ENCODE assay signal across 8 mouse cellular contexts in genomic region chr11:97669829-97670228, GRCm38 (mm10). TPM values are rescaled to one million over a fixed set of nuclear protein-coding genes. Genes with fewer than 3 reads are reported as not detected.
DNase-seq lines count a peak whose midpoint lies in the region; ATAC-seq and TF ChIP-seq lines count a peak whose summit lies in the region.

No protein-coding gene starts in this region.

- H3K27ac ChIP-seq in midbrain, postnatal 0 days (ENCODE audit: low read depth, low read length): no peak overlapping the region
- H3K27ac ChIP-seq in midbrain, embryonic 16.5 days (ENCODE audit: low read length): no peak overlapping the region
- peak overlapping the region; percentile 89 for H3K27ac ChIP-seq in heart, embryonic 15.5 days
- H3K27ac ChIP-seq in limb, embryonic 13.5 days: no peak overlapping the region

- no peak overlapping the region for H3K9ac ChIP-seq in midbrain, postnatal 0 days (replicated peaks; ENCODE audit: low read length, poor library complexity, severe bottlenecking)
- H3K9ac ChIP-seq in midbrain, embryonic 16.5 days (ENCODE audit: low read depth, low read length): no peak overlapping the region
- peak overlapping the region; percentile 40; the same call in 1 of the 2 replicates for H3K9ac ChIP-seq in heart, embryonic 15.5 days
- H3K9ac ChIP-seq in limb, embryonic 13.5 days: peak overlapping the region; percentile 35; the same call in 1 of the 2 replicates

- no peaks in the 10 kb centered on the region for H3K9me3 ChIP-seq in midbrain, postnatal 0 days (ENCODE audit: low read length)
- H3K9me3 ChIP-seq in midbrain, embryonic 16.5 days (replicated peaks; ENCODE audit: control insufficient read depth, low read length, poor library complexity, severe bottlenecking): no peaks in the 10 kb centered on the region
- H3K9me3 ChIP-seq in heart, embryonic 15.5 days (replicated peaks): no peaks in the 10 kb centered on the region
- H3K9me3 ChIP-seq in limb, embryonic 13.5 days: no peaks in the 10 kb centered on the region

- H3K4me2 ChIP-seq in midbrain, postnatal 0 days (ENCODE audit: low read depth, low read length, poor library complexity, severe bottlenecking): no peak overlapping the region
- no peak overlapping the region for H3K4me2 ChIP-seq in midbrain, embryonic 16.5 days (ENCODE audit: low read length)
- H3K4me2 ChIP-seq in heart, embryonic 15.5 days: peak overlapping the region; percentile 56
- H3K4me2 ChIP-seq in limb, embryonic 13.5 days (replicated peaks): no peak overlapping the region

- DNase-seq in adrenal gland, adult 2 months: peak; percentile 33
- no peak for DNase-seq in adrenal gland, postnatal 4 days (ENCODE audit: low spot score in 2 of 2)
- DNase-seq in midbrain, postnatal 0 days (ENCODE audit: low spot score): peak; percentile 62
- no peak for DNase-seq in thymus, postnatal 25 days
- DNase-seq in thymus, postnatal 10 days (ENCODE audit: low spot score in 2 of 2): no peak

- TF ChIP-seq CTCF in midbrain, postnatal 0 days (IDR thresholded peaks at IDR 0.05): no peak

- H3K27me3 ChIP-seq in midbrain, postnatal 0 days (ENCODE audit: insufficient read depth, low read length): no peaks in the 10 kb centered on the region
- no peaks in the 10 kb centered on the region for H3K27me3 ChIP-seq in midbrain, embryonic 16.5 days (ENCODE audit: control insufficient read depth, insufficient read depth, low read depth, low read length)
- H3K27me3 ChIP-seq in heart, embryonic 15.5 days: no peaks in the 10 kb centered on the region
- H3K27me3 ChIP-seq in limb, embryonic 13.5 days: no peaks in the 10 kb centered on the region

- ATAC-seq in midbrain, postnatal 0 days (ENCODE audit: low FRiP score): no peak
- no peak for ATAC-seq in midbrain, embryonic 16.5 days
- peak; percentile 87 for ATAC-seq in heart, embryonic 15.5 days (replicated peaks; ENCODE audit: insufficient number of reproducible peaks, insufficient read depth, low FRiP score, low read depth)
- no peak for ATAC-seq in limb, embryonic 13.5 days (ENCODE audit: low FRiP score, low read depth)

- no peaks in the 10 kb centered on the region for H3K4me1 ChIP-seq in midbrain, postnatal 0 days (ENCODE audit: insufficient read depth, low read length)
- peaks cover 10% of the 10 kb centered on the region for H3K4me1 ChIP-seq in midbrain, embryonic 16.5 days (ENCODE audit: control insufficient read depth, insufficient read depth, low read length)
- peaks cover 41% of the 10 kb centered on the region for H3K4me1 ChIP-seq in heart, embryonic 15.5 days (replicated peaks)
- peaks cover 17% of the 10 kb centered on the region for H3K4me1 ChIP-seq in limb, embryonic 13.5 days

- 26% methylated on average over 6 of the region's 6 CpGs for WGBS in midbrain, postnatal 0 days
- WGBS in midbrain, embryonic 16.5 days: 16% methylated on average over 5 of the region's 6 CpGs
- WGBS in heart, embryonic 15.5 days: 14% methylated on average over 6 of the region's 6 CpGs
- WGBS in limb, embryonic 13.5 days: 40% methylated on average over 6 of the region's 6 CpGs

- no peak overlapping the region for H3K4me3 ChIP-seq in midbrain, postnatal 0 days (ENCODE audit: low read depth, low read length)
- no peak overlapping the region for H3K4me3 ChIP-seq in midbrain, embryonic 16.5 days (ENCODE audit: low read depth, low read length)
- H3K4me3 ChIP-seq in heart, embryonic 15.5 days: peak overlapping the region; percentile 13; the same call in 1 of the 2 replicates
- H3K4me3 ChIP-seq in limb, embryonic 13.5 days: no peak overlapping the region

- H3K36me3 ChIP-seq in midbrain, postnatal 0 days (ENCODE audit: insufficient read depth, low read length): peaks cover 47% of the 10 kb centered on the region
- H3K36me3 ChIP-seq in midbrain, embryonic 16.5 days (ENCODE audit: control insufficient read depth, insufficient read depth, low read length): peaks cover 30% of the 10 kb centered on the region
- peaks cover 76% of the 10 kb centered on the region for H3K36me3 ChIP-seq in heart, embryonic 15.5 days
- peaks cover 95% of the 10 kb centered on the region for H3K36me3 ChIP-seq in limb, embryonic 13.5 days

RNA-seq across cellular contexts. Expression of gene Mllt6, which starts 6.6 kb away (rescaled TPM):
- 10 to 100 TPM; 30.6 to 51.2 TPM for total RNA-seq in adrenal gland, adult 2 months (2021)
- 73.0 and 85.8 TPM in 2 replicates for polyA plus RNA-seq in adrenal gland, adult 2 months (2012; rRNA removed)
- 10 to 100 TPM; 49.0 to 59.7 TPM for total RNA-seq in adrenal gland, postnatal 4 days (2021)
- total RNA-seq in midbrain, postnatal 0 days (2014; rRNA removed): 43.9 and 52.8 TPM in 2 replicates
- polyA plus RNA-seq in midbrain, postnatal 0 days (2015; fragmentation: Nextera tagmentation; extraction: Ambion mirVana): 1.5 and 1.7 TPM in 2 replicates
- polyA plus RNA-seq in midbrain, embryonic 16.5 days (2015; fragmentation: Nextera tagmentation; extraction: Ambion mirVana): 3.3 and 3.5 TPM in 2 replicates
- 2.2 and 2.3 TPM in 2 replicates for polyA plus RNA-seq in heart, embryonic 15.5 days (2015; fragmentation: Nextera tagmentation; extraction: Ambion mirVana)
- polyA plus RNA-seq in limb, embryonic 13.5 days (2015; fragmentation: Nextera tagmentation; extraction: Ambion mirVana): 2.9 and 3.3 TPM in 2 replicates

RNA-seq across cellular contexts. Expression of gene Cisd3, which starts 15.8 kb away (rescaled TPM):
- total RNA-seq in adrenal gland, adult 2 months (2021): 100 to 1,000 TPM; 183 to 265 TPM
- polyA plus RNA-seq in adrenal gland, adult 2 months (2012; rRNA removed): 61.6 and 66.4 TPM in 2 replicates
- total RNA-seq in adrenal gland, postnatal 4 days (2021): 100 to 1,000 TPM; 105 to 109 TPM
- total RNA-seq in midbrain, postnatal 0 days (2014; rRNA removed): 13.3 and 27.0 TPM in 2 replicates
- 41.5 and 45.1 TPM in 2 replicates for polyA plus RNA-seq in midbrain, postnatal 0 days (2015; fragmentation: Nextera tagmentation; extraction: Ambion mirVana)
- polyA plus RNA-seq in midbrain, embryonic 16.5 days (2015; fragmentation: Nextera tagmentation; extraction: Ambion mirVana): 24.4 and 29.8 TPM in 2 replicates
- polyA plus RNA-seq in heart, embryonic 15.5 days (2015; fragmentation: Nextera tagmentation; extraction: Ambion mirVana): 60.7 and 69.4 TPM in 2 replicates
- polyA plus RNA-seq in limb, embryonic 13.5 days (2015; fragmentation: Nextera tagmentation; extraction: Ambion mirVana): 11.2 and 13.5 TPM in 2 replicates

RNA-seq across cellular contexts. Expression of gene Pcgf2, which starts 30.5 kb away (rescaled TPM):
- total RNA-seq in adrenal gland, adult 2 months (2021): 10 to 100 TPM; 19.8 to 26.1 TPM
- polyA plus RNA-seq in adrenal gland, adult 2 months (2012; rRNA removed): 89.5 and 107 TPM in 2 replicates
- total RNA-seq in adrenal gland, postnatal 4 days (2021): 10 to 100 TPM; 69.9 to 71.5 TPM
- 16.0 and 19.6 TPM in 2 replicates for total RNA-seq in midbrain, postnatal 0 days (2014; rRNA removed)
- 14.2 and 16.7 TPM in 2 replicates for polyA plus RNA-seq in midbrain, postnatal 0 days (2015; fragmentation: Nextera tagmentation; extraction: Ambion mirVana)
- polyA plus RNA-seq in midbrain, embryonic 16.5 days (2015; fragmentation: Nextera tagmentation; extraction: Ambion mirVana): 18.2 and 19.1 TPM in 2 replicates
- polyA plus RNA-seq in heart, embryonic 15.5 days (2015; fragmentation: Nextera tagmentation; extraction: Ambion mirVana): 10.9 and 11.5 TPM in 2 replicates
- polyA plus RNA-seq in limb, embryonic 13.5 days (2015; fragmentation: Nextera tagmentation; extraction: Ambion mirVana): 20.7 and 21.3 TPM in 2 replicates

RNA-seq across cellular contexts. Expression of gene Psmb3, which starts 33.4 kb away (rescaled TPM):
- 100 to 1,000 TPM; 224 to 239 TPM for total RNA-seq in adrenal gland, adult 2 months (2021)
- 247 and 261 TPM in 2 replicates for polyA plus RNA-seq in adrenal gland, adult 2 months (2012; rRNA removed)
- total RNA-seq in adrenal gland, postnatal 4 days (2021): 100 to 1,000 TPM; 193 to 221 TPM
- total RNA-seq in midbrain, postnatal 0 days (2014; rRNA removed): 386 and 449 TPM in 2 replicates
- 473 and 491 TPM in 2 replicates for polyA plus RNA-seq in midbrain, postnatal 0 days (2015; fragmentation: Nextera tagmentation; extraction: Ambion mirVana)
- 387 and 401 TPM in 2 replicates for polyA plus RNA-seq in midbrain, embryonic 16.5 days (2015; fragmentation: Nextera tagmentation; extraction: Ambion mirVana)
- 337 and 364 TPM in 2 replicates for polyA plus RNA-seq in heart, embryonic 15.5 days (2015; fragmentation: Nextera tagmentation; extraction: Ambion mirVana)
- 490 and 497 TPM in 2 replicates for polyA plus RNA-seq in limb, embryonic 13.5 days (2015; fragmentation: Nextera tagmentation; extraction: Ambion mirVana)

RNA-seq across cellular contexts. Expression of gene Epop, which starts 40.3 kb away (rescaled TPM):
- 1 to 10 TPM; 2.0 to 6.8 TPM for total RNA-seq in adrenal gland, adult 2 months (2021)
- 10.6 and 16.2 TPM in 2 replicates for polyA plus RNA-seq in adrenal gland, adult 2 months (2012; rRNA removed)
- 1 to 10 TPM; 4.2 to 4.7 TPM for total RNA-seq in adrenal gland, postnatal 4 days (2021)
- 5.0 and 8.4 TPM in 2 replicates for total RNA-seq in midbrain, postnatal 0 days (2014; rRNA removed)
- polyA plus RNA-seq in midbrain, postnatal 0 days (2015; fragmentation: Nextera tagmentation; extraction: Ambion mirVana): 1.5 and 1.6 TPM in 2 replicates
- polyA plus RNA-seq in midbrain, embryonic 16.5 days (2015; fragmentation: Nextera tagmentation; extraction: Ambion mirVana): 1.2 and 1.3 TPM in 2 replicates
- 0.71 and 1.1 TPM in 2 replicates for polyA plus RNA-seq in heart, embryonic 15.5 days (2015; fragmentation: Nextera tagmentation; extraction: Ambion mirVana)
- 3.5 and 4.6 TPM in 2 replicates for polyA plus RNA-seq in limb, embryonic 13.5 days (2015; fragmentation: Nextera tagmentation; extraction: Ambion mirVana)

Comparison
In these comparisons a context has a peak if more than half of its experiments do, and no peak if none do; other contexts are left out.
1. DNase-seq: peak in adrenal gland, adult 2 months (single experiment) and midbrain, postnatal 0 days (single experiment); none in adrenal gland, postnatal 4 days (0 of 2), thymus, postnatal 25 days (single experiment) and thymus, postnatal 10 days (0 of 2).
2. H3K9ac ChIP-seq: peak in heart, embryonic 15.5 days (single experiment) and limb, embryonic 13.5 days (single experiment); none in midbrain, postnatal 0 days (single experiment) and midbrain, embryonic 16.5 days (single experiment).
3. RNA of gene Mllt6, which starts 6.6 kb away (polyA plus RNA-seq): 73.0 to 85.8 TPM in adrenal gland, adult 2 months; 2.9 to 3.3 TPM in limb, embryonic 13.5 days, 3.3 to 3.5 TPM in midbrain, embryonic 16.5 days, 2.2 to 2.3 TPM in heart, embryonic 15.5 days and 1.5 to 1.7 TPM in midbrain, postnatal 0 days; every median in the first group is over 10 times any median in the second.